Mouse (Mus musculus) ES-Bruce4 (cell line): ENCODE data around the gene Polr2i.

Experiments used
- EP300 ChIP-seq: IDR thresholded peaks from 2 replicates; pipeline ENCODE4 v1.6.1; 2011; ENCODE audit warnings: low read depth, low read length; ENCODE audit not compliant: insufficient read depth
- POLR2A ChIP-seq: IDR thresholded peaks from one replicate; pipeline ENCODE4 v1.8.1; 2011; ENCODE audit warnings: low read length; ENCODE audit not compliant: insufficient read depth

DNA sequence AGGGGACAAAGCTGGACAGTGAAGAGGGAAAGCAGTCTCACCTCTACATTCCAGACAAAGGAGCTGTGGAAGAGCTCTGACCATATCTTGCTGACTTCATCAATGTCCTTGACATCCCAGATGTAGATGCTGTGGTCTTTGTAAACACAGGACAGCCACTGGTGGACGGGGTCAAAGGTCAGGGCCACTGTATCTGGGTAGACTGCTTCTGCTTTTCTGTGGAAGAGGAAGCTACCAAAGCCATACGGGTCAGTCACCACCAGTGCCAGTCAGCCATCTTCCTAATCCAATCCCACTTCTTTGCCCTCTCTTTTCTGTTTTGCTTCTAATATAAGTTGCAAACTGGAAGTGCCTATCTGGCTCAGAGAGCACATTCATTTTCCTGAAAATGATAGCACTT, 33.3 kb downstream of the Polr2i start:
- no peak for TF ChIP-seq EP300
- no peak for TF ChIP-seq POLR2A
